Mouse (Mus musculus) erythroblast, embryonic 14.5 days (primary cell): Measurements from ENCODE around the gene Fdxr.

Source experiments
- GATA1 ChIP-seq: IDR thresholded peaks from 2 replicates; pipeline ENCODE4 v1.6.1; 2012; ENCODE audit warnings: low read length, inconsistent platforms, mixed read lengths
- TAL1 ChIP-seq: IDR thresholded peaks from 3 replicates; pipeline ENCODE4 v1.6.1; 2012; ENCODE audit warnings: low read length, inconsistent platforms, mixed read lengths

- no peak for TF ChIP-seq GATA1
- TF ChIP-seq TAL1: no peak
Measured at GRCm38 (mm10) chr11:115323354-115323753, 46.5 kb upstream of the Fdxr start.
